Mouse (Mus musculus) testis, adult 10 weeks (tissue): Measurements from ENCODE around the gene Cdx4. TPM values are rescaled to one million over a fixed set of nuclear protein-coding genes. Genes with fewer than 3 reads are reported as not detected.

Experiments
- polyA plus RNA-seq: library from polyadenylated mRNA; stranded (reverse); fragments of 350-450 nt; fragmentation: Illumina TruSeq; extraction: RNeasy Lipid Tissue Mini Kit (QIAGEN cat#74804); gene quantifications from one replicate; pipeline ENCODE4 v1.2.3, GENCODE M21; 2014; ENCODE audit warnings: low read depth, low replicate concordance

Gene Cdx4
- not detected for polyA plus RNA-seq

DNA sequence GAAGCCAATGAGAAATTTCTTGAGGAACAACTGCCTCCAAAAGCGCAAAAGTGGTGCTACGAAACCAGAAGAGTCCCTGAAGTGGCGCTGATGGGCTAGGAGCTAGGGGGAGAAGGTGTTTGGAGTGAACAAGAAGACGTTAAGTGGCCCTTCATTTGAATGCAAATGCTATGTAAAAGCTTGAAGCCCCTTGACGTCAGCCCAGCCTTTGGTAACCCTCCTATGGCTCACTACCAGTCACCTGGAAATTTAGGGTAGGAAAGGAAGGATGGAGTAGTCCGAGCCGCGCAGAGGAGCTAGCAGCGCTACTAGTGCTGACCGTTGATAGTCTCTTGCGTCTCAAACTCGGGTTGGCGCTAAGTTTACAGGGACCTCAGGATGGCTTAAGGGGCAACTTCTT lies at the start of gene Cdx4:
Gene Cdx4 (plus strand): TSS at position 253 of the 400 bp plus-strand sequence.

DNA sequence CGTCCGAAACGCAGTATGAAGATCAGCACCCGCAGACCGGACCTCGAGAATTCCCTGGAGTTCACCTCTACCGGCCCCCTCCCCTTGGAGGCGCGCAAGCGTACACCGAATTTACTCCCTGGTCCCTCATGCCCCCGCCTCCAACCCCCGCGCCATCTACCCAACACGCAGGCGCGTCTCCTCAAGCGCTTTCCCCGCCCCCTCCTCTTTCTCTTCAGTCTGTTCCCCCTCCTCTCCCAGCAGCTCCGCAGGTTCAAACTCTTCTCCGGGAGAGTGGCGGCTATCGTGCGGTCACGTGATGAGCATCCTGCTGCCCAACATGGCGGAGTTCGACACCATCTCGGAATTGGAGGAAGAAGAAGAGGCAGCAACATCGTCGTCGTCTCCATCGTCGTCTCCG lies 35.1 kb downstream of the Cdx4 start, which contains the start of gene Chic1:
Gene Chic1 (plus strand): TSS at position 190 of the 400 bp plus-strand sequence.

Other genes starting within 250 kb of the Cdx4 start
- 0.63 TPM for gene Nap1l2, start 134.8 kb upstream of the Cdx4 start, polyA plus RNA-seq
- gene Chic1, start 35.1 kb downstream of the Cdx4 start, polyA plus RNA-seq = 1.6 TPM
- gene Tsx, start 93.1 kb downstream of the Cdx4 start, polyA plus RNA-seq = 175 TPM
- not detected for gene Gm26992, start 100.6 kb downstream of the Cdx4 start, polyA plus RNA-seq